Mouse (Mus musculus) neural tube, embryonic 13.5 days (tissue): ENCODE measurements around the gene Lyg2. TPM values are rescaled to one million over a fixed set of nuclear protein-coding genes. Genes with fewer than 3 reads are reported as not detected.

Experiments used
- ATAC-seq: fragments of 200-750 bp; cut with Nextera tagmentation; 2 replicates; pipeline ENCODE4 v1.8.0; 2017; ENCODE audit warnings: low read depth, mild to moderate bottlenecking, moderate TSS enrichment, moderate library complexity
- H3K27ac ChIP-seq: fragments of 300-500 bp; sonication (generic); replicated peaks from 2 replicates; pipeline ENCODE4 v1.5.1; 2015; ENCODE audit warnings: moderate library complexity, mild to moderate bottlenecking, inconsistent platforms
- H3K27me3 ChIP-seq: fragments of 300-500 bp; sonication (generic); 2 replicates; pipeline ENCODE4 v1.6.1; 2015; ENCODE audit warnings: mild to moderate bottlenecking, inconsistent platforms
- H3K36me3 ChIP-seq: fragments of 300-500 bp; sonication (generic); 2 replicates; pipeline ENCODE4 v1.6.1; 2015; ENCODE audit warnings: mild to moderate bottlenecking, inconsistent platforms
- H3K4me1 ChIP-seq: fragments of 300-500 bp; sonication (generic); replicated peaks from 2 replicates; pipeline ENCODE4 v1.6.1; 2015; ENCODE audit warnings: inconsistent platforms
- H3K4me2 ChIP-seq: fragments of 300-500 bp; sonication (generic); 2 replicates; pipeline ENCODE4 v1.6.1; 2015; ENCODE audit warnings: inconsistent platforms, mild to moderate bottlenecking, moderate library complexity
- H3K4me3 ChIP-seq: fragments of 300-500 bp; sonication (generic); 2 replicates; pipeline ENCODE4 v1.5.1; 2015; ENCODE audit warnings: mild to moderate bottlenecking, inconsistent platforms
- H3K9ac ChIP-seq: fragments of 300-500 bp; sonication (generic); 2 replicates; pipeline ENCODE4 v1.6.1; 2015; ENCODE audit warnings: moderate library complexity, mild to moderate bottlenecking, inconsistent platforms
- H3K9me3 ChIP-seq: fragments of 300-500 bp; sonication (generic); 2 replicates; pipeline ENCODE4 v1.6.1; 2016; ENCODE audit warnings: inconsistent platforms
- WGBS: fragments of 180-500 bp; shearing (Covaris S2); methylation state at CpG from one replicate; pipeline ENCODE4 v1.1.7; 2015; 5-methylcytosine and 5-hydroxymethylcytosine counted together
- polyA plus RNA-seq: library from polyadenylated mRNA; unstranded; fragments of >200 nt; fragmentation: Nextera tagmentation; extraction: Ambion mirVana; gene quantifications from 2 replicates; pipeline ENCODE4 v1.2.1, GENCODE M21; 2015

Lyg2 gene
- not detected in 2 replicates for polyA plus RNA-seq

DNA sequence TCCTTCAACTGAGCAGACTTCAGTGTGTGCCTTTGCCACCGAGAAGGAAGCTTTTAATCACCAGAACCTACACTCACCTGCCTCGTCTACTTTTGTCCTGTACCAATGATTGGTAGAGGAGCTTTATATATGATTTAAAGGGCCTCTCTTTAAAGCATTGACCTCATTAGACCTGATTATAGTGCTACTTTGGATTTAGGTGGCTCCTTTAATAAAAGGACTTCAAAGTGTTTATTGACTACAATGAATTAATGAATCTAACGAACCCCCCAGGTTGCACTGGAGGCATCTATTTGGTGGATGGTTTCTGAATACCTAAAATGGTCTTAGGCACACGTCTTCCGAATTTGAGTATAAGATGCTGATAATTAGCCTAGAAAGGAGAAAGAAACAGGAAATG, at the start of gene Lyg2:
Lyg2 (minus strand) TSS at position 101 of the 400 bp plus-strand sequence.
- WGBS, result 73% methylated on average over 5 of the region's 5 CpGs
- Histone ChIP-seq H3K4me1 (no peaks in the 10 kb centered on the region), H3K9me3 (no peaks in the 10 kb centered on the region), H3K4me3 (no peak within 1 kb of the TSS), H3K36me3 (no peaks in the 10 kb centered on the region), H3K27me3 (no peaks in the 10 kb centered on the region), H3K27ac (no peak within 1 kb of the TSS), H3K9ac (no peak within 1 kb of the TSS), H3K4me2 (no peak within 1 kb of the TSS)
- ATAC-seq, result no peak

DNA sequence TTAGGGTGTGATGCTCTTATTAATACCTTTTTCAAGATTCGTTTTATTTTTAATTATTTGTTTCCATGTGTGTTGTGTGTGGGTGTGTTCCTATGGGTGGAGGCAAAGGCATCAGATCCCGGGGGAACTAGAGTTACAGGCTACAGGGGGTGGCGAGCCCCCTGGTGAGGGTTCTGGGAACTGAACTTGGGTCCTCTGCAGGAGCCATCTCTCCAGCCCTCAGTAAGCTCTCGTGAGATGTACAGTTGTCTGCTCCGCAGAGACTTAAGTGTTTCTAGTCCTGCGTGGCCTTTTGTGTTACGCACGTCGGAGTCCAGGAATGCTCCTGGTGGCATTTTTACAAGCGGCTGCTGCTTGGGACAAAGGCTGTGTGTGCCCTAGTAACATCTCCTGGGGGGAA, 49.3 kb upstream of the Lyg2 start:
- H3K4me2 ChIP-seq, result no peak overlapping the region
- no peak overlapping the region for H3K27ac ChIP-seq
- no peaks in the 10 kb centered on the region for H3K36me3 ChIP-seq
- no peak overlapping the region for H3K9ac ChIP-seq
- H3K9me3 ChIP-seq, result no peaks in the 10 kb centered on the region
- H3K4me3 ChIP-seq, result no peak overlapping the region
- no peak for ATAC-seq
- H3K4me1 ChIP-seq, result no peaks in the 10 kb centered on the region
- no peaks in the 10 kb centered on the region for H3K27me3 ChIP-seq
- WGBS, result 41% methylated on average over 10 of the region's 10 CpGs

DNA sequence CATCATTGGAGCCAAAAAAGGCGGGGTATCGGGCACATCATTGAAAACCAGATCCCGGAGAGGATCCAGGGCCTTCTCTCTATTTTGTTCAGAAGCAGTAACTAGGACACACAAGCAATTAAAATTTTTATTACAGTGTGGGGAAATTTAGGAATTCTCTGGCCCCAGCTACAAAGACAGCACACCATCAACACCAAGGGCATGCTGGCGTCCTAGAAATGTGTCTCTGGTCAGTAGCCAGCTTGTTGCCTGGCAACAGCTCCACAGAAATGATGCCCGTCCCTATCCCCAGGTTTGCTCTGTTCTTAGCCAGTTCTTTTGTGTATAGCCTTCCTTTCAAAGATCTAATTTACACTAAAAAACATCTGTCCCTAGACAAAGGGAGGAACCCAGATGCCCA, 43.2 kb upstream of the Lyg2 start:
- H3K27me3 ChIP-seq, result no peaks in the 10 kb centered on the region
- no peaks in the 10 kb centered on the region for H3K9me3 ChIP-seq
- 0 out of 2 replicates have a peak, but pooled peaks cover 7% of the 10 kb centered on the region for H3K4me1 ChIP-seq
- H3K4me2 ChIP-seq, result no peak overlapping the region
- H3K9ac ChIP-seq, result no peak overlapping the region
- no peak overlapping the region for H3K4me3 ChIP-seq
- H3K36me3 ChIP-seq, result no peaks in the 10 kb centered on the region
- ATAC-seq, result no peak
- no peak overlapping the region for H3K27ac ChIP-seq
- 59% methylated on average over 5 of the region's 5 CpGs for WGBS

DNA sequence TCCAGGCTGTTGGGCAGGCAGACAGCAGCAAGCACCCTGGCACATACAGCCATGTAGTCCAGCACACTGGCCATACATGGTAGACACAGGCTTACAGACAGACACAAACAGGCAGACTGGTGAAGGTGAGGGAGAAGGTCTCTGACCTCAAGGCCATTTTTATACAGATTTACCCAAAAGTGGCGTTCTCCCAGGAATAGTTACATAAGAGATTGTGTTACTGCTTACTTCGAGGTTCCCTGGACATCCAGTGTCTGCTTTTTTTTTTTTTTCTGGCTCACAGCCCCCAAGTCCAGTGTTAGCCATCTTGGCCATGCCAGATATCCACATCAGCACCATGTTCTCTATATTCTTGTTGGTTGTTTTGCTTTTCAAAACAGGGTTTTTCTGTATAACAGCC, 42.2 kb upstream of the Lyg2 start:
- Histone ChIP-seq H3K4me1 (0 out of 2 replicates have a peak, but pooled peaks cover 7% of the 10 kb centered on the region), H3K27ac (no peak overlapping the region), H3K9ac (no peak overlapping the region), H3K9me3 (no peaks in the 10 kb centered on the region), H3K4me2 (no peak overlapping the region), H3K36me3 (no peaks in the 10 kb centered on the region), H3K4me3 (no peak overlapping the region), H3K27me3 (no peaks in the 10 kb centered on the region)
- WGBS, result 82% methylated on average over 2 of the region's 2 CpGs
- no peak for ATAC-seq

DNA sequence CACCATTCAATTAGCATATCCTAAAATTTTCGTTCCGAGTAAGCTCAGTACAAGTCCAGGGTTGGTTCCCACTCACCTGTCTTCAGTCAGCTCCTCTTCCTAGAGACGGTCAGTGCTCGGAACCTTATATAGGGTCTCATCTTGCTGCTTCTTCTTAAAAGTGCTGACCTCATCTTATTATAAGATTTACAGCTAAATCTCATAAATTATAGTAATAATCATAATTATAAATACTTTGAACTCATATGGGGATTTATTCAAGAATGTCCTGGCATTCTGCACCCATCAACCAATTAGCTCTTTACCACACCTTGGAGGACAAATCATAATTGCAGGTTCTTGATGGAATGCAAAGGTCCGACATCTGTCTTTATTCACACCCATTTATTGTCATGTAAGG, 41.4 kb upstream of the Lyg2 start, which contains the start of gene Lyg1:
Lyg1 (minus strand) TSS at position 101 of the 400 bp plus-strand sequence.
- Histone ChIP-seq H3K9me3 (no peaks in the 10 kb centered on the region), H3K27ac (no peak within 1 kb of the TSS), H3K27me3 (no peaks in the 10 kb centered on the region), H3K4me3 (no peak within 1 kb of the TSS), H3K4me1 (0 out of 2 replicates have a peak, but pooled peaks cover 7% of the 10 kb centered on the region), H3K9ac (no peak within 1 kb of the TSS), H3K4me2 (no peak within 1 kb of the TSS), H3K36me3 (no peaks in the 10 kb centered on the region)
- ATAC-seq, result no peak
- WGBS, result 82% methylated on average over 5 of the region's 5 CpGs

DNA sequence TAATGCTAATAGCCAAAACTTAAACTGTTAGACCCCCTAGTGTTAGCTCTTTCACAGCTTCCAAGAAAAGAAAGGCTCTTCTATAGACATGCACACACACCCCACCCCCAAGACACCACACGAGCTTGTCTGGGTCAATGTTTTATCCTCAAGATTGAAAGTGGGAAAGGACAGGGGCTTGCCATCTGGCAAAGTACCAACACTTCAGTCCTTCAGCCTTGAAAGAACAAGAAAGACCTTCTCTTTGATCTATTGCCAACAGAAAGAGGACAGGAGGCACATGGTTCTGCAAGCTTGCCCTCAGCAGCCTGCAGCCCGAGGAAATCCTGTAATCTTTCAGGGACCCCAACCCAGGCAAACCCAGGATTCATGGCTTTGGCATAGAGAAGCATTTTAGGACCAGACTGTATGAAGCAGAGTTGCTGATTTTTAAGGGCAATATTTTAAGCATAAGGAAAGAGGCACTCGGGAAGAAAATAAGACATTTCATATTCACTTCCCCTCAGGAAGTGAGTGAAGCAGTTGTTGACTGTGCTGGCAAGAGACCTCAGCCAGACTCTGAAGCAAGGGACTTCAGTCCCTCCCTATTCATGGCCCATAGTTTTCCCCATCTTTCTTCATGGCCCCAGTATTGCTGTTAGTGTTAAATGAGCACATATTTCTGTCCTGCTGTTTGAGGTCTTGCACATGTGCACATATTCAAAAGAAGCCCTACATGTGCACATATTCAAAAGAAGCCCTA, 40.6 kb upstream of the Lyg2 start:
- no peak overlapping the region for H3K27ac ChIP-seq
- H3K36me3 ChIP-seq, result no peaks in the 10 kb centered on the region
- WGBS, result 22% methylated on average over 3 of the region's 3 CpGs
- H3K9ac ChIP-seq, result no peak overlapping the region
- ATAC-seq, result peak; percentile 72; the same call in 1 of the 2 replicates
- H3K9me3 ChIP-seq, result no peaks in the 10 kb centered on the region
- H3K4me3 ChIP-seq, result no peak overlapping the region
- H3K4me2 ChIP-seq, result no peak overlapping the region
- 0 out of 2 replicates have a peak, but pooled peaks cover 7% of the 10 kb centered on the region for H3K4me1 ChIP-seq
- no peaks in the 10 kb centered on the region for H3K27me3 ChIP-seq

DNA sequence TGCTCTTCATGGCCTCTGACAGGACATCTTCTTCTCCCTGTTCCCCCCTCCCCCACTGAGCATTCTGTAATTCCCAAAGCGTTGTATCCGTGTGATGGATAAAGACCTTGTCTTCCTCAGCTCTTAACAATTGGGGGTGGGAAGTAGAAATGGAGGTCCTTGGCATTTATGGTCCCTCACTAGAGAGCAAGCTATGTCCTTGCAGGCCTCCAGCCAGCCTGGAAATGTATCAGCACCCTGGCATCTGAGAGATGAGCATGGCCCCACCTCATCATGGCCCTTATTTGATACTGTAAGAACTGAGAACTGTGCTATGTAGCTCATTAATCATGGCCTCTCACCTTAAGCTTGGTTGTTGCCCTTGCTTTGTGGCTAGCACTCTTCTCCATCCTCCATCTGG, 39.0 kb upstream of the Lyg2 start:
- no peak for ATAC-seq
- Histone ChIP-seq H3K4me1 (0 out of 2 replicates have a peak, but pooled peaks cover 7% of the 10 kb centered on the region), H3K4me3 (no peak overlapping the region), H3K4me2 (no peak overlapping the region), H3K9me3 (no peaks in the 10 kb centered on the region), H3K9ac (no peak overlapping the region), H3K27ac (no peak overlapping the region), H3K36me3 (no peaks in the 10 kb centered on the region), H3K27me3 (no peaks in the 10 kb centered on the region)
- WGBS, result 85% methylated on average over 2 of the region's 2 CpGs

DNA sequence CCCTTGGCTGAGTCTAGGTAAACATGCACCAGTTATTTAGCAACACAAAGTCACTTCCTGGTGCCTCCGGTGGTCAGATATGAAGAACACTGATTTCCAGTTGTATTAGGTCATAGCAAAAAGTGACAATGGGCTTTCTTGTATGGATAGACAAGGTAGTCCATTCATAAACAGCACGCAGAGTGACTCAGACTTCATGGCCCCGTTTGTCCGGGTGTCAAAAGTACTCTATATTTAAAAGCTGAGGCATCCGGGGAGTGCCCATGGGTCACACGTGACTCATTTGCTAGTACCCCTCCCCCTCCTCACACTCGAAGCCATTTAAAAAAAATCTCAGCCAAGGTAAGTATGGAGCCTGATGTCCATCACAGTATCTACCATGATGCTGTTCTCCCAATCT, 38.5 kb upstream of the Lyg2 start:
- no peaks in the 10 kb centered on the region for H3K27me3 ChIP-seq
- H3K4me2 ChIP-seq, result no peak overlapping the region
- no peak overlapping the region for H3K9ac ChIP-seq
- H3K4me1 ChIP-seq, result 0 out of 2 replicates have a peak, but pooled peaks cover 7% of the 10 kb centered on the region
- H3K4me3 ChIP-seq, result no peak overlapping the region
- H3K36me3 ChIP-seq, result no peaks in the 10 kb centered on the region
- WGBS, result 86% methylated on average over 7 of the region's 7 CpGs
- no peak overlapping the region for H3K27ac ChIP-seq
- no peaks in the 10 kb centered on the region for H3K9me3 ChIP-seq
- ATAC-seq, result no peak

DNA sequence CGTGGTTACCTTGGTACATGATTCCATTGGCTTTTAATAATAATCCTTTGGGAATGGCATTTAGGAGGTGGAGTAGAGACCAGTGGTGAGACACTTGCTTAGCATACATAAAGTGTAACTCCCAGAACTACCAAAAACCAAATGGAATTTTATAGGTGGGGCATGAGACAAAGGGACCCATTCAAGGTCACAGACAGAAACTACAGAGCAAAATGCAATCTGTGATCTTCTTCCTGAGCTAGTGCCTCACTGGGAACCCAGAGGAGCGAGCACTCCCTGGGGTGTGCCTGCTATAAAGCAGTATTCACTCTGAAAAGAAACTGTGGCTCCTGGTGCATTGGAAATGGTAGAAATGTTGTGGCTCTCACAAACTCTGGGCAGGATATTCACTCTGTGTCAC, 32.6 kb upstream of the Lyg2 start:
- WGBS, result 81% methylated on average over 2 of the region's 2 CpGs
- H3K36me3 ChIP-seq, result no peaks in the 10 kb centered on the region
- no peak for ATAC-seq
- H3K4me3 ChIP-seq, result no peak overlapping the region
- H3K4me1 ChIP-seq, result no peaks in the 10 kb centered on the region
- no peak overlapping the region for H3K9ac ChIP-seq
- H3K4me2 ChIP-seq, result no peak overlapping the region
- H3K27ac ChIP-seq, result no peak overlapping the region
- no peaks in the 10 kb centered on the region for H3K27me3 ChIP-seq
- H3K9me3 ChIP-seq, result no peaks in the 10 kb centered on the region

DNA sequence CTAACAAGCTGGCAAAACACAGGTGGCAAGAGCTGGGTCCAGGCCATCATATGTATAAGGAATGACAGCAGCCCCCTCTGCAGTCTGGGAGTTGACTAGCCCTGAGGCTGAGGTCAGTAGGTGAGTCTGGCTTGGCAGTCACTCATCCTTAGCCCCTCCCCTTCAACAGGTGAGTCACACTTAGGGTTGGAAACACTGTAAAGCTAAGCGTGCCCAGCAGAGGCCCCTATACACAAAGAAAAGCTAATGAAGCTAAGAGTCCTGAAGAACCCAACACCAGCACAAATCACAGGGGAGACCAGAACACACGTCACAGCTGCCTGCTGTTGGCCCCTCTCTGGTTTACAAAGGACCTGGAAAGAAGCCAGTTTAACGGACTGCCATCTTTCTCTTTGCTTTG, 15.5 kb upstream of the Lyg2 start:
- Histone ChIP-seq H3K27ac (no peak overlapping the region), H3K4me2 (no peak overlapping the region), H3K4me1 (no peaks in the 10 kb centered on the region), H3K27me3 (no peaks in the 10 kb centered on the region), H3K9me3 (no peaks in the 10 kb centered on the region), H3K4me3 (no peak overlapping the region), H3K9ac (no peak overlapping the region), H3K36me3 (no peaks in the 10 kb centered on the region)
- no peak for ATAC-seq
- 14% methylated on average over 3 of the region's 3 CpGs for WGBS

DNA sequence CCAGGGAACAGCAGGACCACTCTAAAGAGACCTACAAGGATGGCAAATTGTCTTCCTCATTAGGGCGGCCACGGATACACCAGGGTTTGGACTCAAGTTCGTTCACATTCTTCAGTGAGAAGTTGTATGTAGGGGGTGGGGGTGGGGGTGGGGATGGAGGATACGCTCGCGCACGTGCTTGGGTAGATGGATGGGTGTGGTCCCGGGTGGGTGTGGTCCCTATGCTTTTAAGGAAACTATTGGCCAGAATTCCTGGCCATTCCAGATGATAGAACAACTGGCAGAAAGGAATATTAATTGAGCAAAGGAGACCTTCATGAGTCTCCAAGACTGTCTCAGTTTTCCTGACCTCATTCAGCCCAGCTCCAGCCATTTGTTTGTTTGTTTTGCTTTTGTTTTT, 9.7 kb upstream of the Lyg2 start:
- 84% methylated on average over 8 of the region's 8 CpGs for WGBS
- no peak for ATAC-seq
- Histone ChIP-seq H3K9ac (no peak overlapping the region), H3K9me3 (no peaks in the 10 kb centered on the region), H3K4me1 (peaks cover 9% of the 10 kb centered on the region; the same call in 1 of the 2 replicates), H3K4me3 (no peak overlapping the region), H3K27ac (no peak overlapping the region), H3K36me3 (no peaks in the 10 kb centered on the region), H3K27me3 (no peaks in the 10 kb centered on the region), H3K4me2 (no peak overlapping the region)

DNA sequence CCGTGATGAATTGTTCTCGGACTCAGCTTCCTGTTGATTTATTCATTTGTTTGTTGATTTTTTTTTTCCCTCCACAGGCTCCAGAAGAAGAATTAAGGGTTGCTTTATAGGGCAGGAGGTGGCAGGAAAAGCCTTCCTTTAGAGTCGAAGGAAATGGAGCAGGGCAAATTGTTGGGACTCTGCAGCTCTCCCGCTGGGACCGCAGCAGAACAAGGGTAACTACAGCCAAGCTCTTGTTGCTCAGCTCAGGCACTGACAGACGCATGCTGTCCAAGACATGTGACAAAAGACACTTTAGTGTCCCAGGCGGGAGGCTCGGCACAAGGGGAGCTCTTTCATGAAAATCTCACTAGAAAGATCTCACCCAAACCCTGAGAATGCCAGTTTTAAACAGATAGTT, 6.2 kb upstream of the Lyg2 start:
- no peak for ATAC-seq
- Histone ChIP-seq H3K27ac (no peak overlapping the region), H3K9ac (no peak overlapping the region), H3K4me2 (no peak overlapping the region), H3K4me3 (no peak overlapping the region), H3K27me3 (no peaks in the 10 kb centered on the region), H3K4me1 (peaks cover 9% of the 10 kb centered on the region; the same call in 1 of the 2 replicates), H3K9me3 (no peaks in the 10 kb centered on the region), H3K36me3 (no peaks in the 10 kb centered on the region)
- WGBS, result 37% methylated on average over 8 of the region's 8 CpGs

DNA sequence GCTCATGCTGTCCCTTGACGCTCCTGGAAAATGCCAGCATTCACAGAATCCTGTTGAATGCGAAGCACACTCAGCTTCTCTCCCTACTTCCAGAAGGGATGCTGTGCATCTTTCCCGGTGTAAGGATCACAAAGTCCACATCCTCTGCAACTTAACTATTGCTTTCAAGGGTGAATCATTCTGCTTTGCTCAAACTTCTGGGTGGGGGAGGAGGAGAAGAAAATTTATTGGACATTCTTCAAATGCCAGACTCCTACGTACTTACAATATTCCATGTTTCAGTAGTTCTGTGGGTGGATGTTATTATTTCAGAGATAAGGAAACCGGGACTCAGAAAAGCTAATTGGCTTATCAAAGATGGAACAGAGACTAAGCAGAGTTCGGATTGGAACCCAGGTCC, 1.8 kb upstream of the Lyg2 start:
- H3K27ac ChIP-seq, result no peak overlapping the region
- no peak overlapping the region for H3K4me2 ChIP-seq
- no peak overlapping the region for H3K4me3 ChIP-seq
- no peaks in the 10 kb centered on the region for H3K36me3 ChIP-seq
- no peak overlapping the region for H3K9ac ChIP-seq
- H3K27me3 ChIP-seq, result no peaks in the 10 kb centered on the region
- H3K4me1 ChIP-seq, result peaks cover 9% of the 10 kb centered on the region; the same call in 1 of the 2 replicates
- H3K9me3 ChIP-seq, result no peaks in the 10 kb centered on the region
- no peak for ATAC-seq
- WGBS, result 85% methylated on average over 6 of the region's 6 CpGs
